Mouse (Mus musculus) testis, adult 2 months (tissue): ENCODE data around the gene 1810062G17Rik.

Source experiments
- CTCF ChIP-seq: fragments of 200-500 bp; IDR thresholded peaks from 2 replicates; pipeline ENCODE4 v1.5.1; 2012; ENCODE audit warnings: low read depth, mild to moderate bottlenecking, inconsistent platforms, low read length, moderate library complexity; ENCODE audit not compliant: control insufficient read depth, insufficient read depth, insufficient replicate concordance
- POLR2A ChIP-seq: fragments of 200-500 bp; IDR thresholded peaks from 2 replicates; pipeline ENCODE4 v1.6.1; 2012; ENCODE audit warnings: low read depth, mild to moderate bottlenecking, inconsistent platforms, low read length, moderate library complexity; ENCODE audit not compliant: control insufficient read depth

- no peak for TF ChIP-seq CTCF
- TF ChIP-seq POLR2A = no peak
Observed at GRCm38 (mm10) chr3:36449292-36450165, 26.2 kb upstream of the 1810062G17Rik start.
